23 mouse cellular contexts compared by ENCODE assay signal in genomic region chr2:52306635-52307034, GRCm38 (mm10).
"Had no signal": no experiment of that assay in that cellular context is flagged by ENCODE, and none has a peak within 500 bp of the region (broad histone marks: within the 10 kb centered on the region; RNA-seq: fewer than 3 reads in every experiment).

No protein-coding gene starts in this region.

- DNase-seq: forebrain, postnatal 0 days; gastrocnemius, postnatal 14 days; gastrocnemius, postnatal 36 days; kidney, adult 11 months; kidney, adult 2 months; kidney, adult 9 months; kidney, postnatal 14 days; kidney, postnatal 36 days; layer of hippocampus, adult 9-11 months; layer of hippocampus, postnatal 36 days; left cerebral cortex, postnatal 4 days; lung, adult 18-20 months had no signal

- ATAC-seq: forebrain, embryonic 15.5 days; forebrain, postnatal 0 days; hindbrain, postnatal 0 days; intestine, embryonic 16.5 days; liver, embryonic 12.5 days had no signal

- H3K4me2 ChIP-seq: forebrain, embryonic 15.5 days; hindbrain, embryonic 13.5 days; hindbrain, embryonic 15.5 days; kidney, embryonic 15.5 days; limb, embryonic 13.5 days; limb, embryonic 15.5 days; liver, embryonic 12.5 days had no signal

- H3K36me3 ChIP-seq: forebrain, embryonic 15.5 days; hindbrain, embryonic 13.5 days; hindbrain, embryonic 15.5 days; kidney, embryonic 15.5 days; limb, embryonic 13.5 days; limb, embryonic 15.5 days; liver, embryonic 12.5 days had no signal

- H3K9me3 ChIP-seq: forebrain, embryonic 15.5 days; hindbrain, embryonic 13.5 days; hindbrain, embryonic 15.5 days; kidney, embryonic 15.5 days; limb, embryonic 13.5 days; limb, embryonic 15.5 days; liver, embryonic 12.5 days had no signal

- H3K4me3 ChIP-seq: forebrain, embryonic 15.5 days; hindbrain, embryonic 13.5 days; hindbrain, embryonic 15.5 days; kidney, embryonic 15.5 days; limb, embryonic 13.5 days; limb, embryonic 15.5 days; liver, embryonic 12.5 days had no signal

- H3K27me3 ChIP-seq: forebrain, embryonic 15.5 days; hindbrain, embryonic 13.5 days; hindbrain, embryonic 15.5 days; kidney, embryonic 15.5 days; limb, embryonic 13.5 days; limb, embryonic 15.5 days; liver, embryonic 12.5 days had no signal

- H3K4me1 ChIP-seq: forebrain, embryonic 15.5 days; hindbrain, embryonic 13.5 days; hindbrain, embryonic 15.5 days; kidney, embryonic 15.5 days; limb, embryonic 13.5 days; limb, embryonic 15.5 days; liver, embryonic 12.5 days had no signal

- H3K9ac ChIP-seq: forebrain, embryonic 15.5 days; forebrain, postnatal 0 days; hindbrain, embryonic 13.5 days; hindbrain, embryonic 15.5 days; kidney, embryonic 15.5 days; limb, embryonic 13.5 days; limb, embryonic 15.5 days; liver, embryonic 12.5 days; liver, embryonic 14.5 days had no signal

- H3K27ac ChIP-seq: forebrain, embryonic 15.5 days; hindbrain, embryonic 13.5 days; hindbrain, embryonic 15.5 days; hindbrain, postnatal 0 days; kidney, embryonic 15.5 days; kidney, postnatal 0 days; limb, embryonic 13.5 days; limb, embryonic 15.5 days; liver, embryonic 12.5 days; liver, embryonic 14.5 days had no signal
